Mouse (Mus musculus): ENCODE measurements around the gene Adam17.
A peak's percentile ranks its signal among the peaks of the same experiment; 100 is the strongest.

Adam17 gene

DNA sequence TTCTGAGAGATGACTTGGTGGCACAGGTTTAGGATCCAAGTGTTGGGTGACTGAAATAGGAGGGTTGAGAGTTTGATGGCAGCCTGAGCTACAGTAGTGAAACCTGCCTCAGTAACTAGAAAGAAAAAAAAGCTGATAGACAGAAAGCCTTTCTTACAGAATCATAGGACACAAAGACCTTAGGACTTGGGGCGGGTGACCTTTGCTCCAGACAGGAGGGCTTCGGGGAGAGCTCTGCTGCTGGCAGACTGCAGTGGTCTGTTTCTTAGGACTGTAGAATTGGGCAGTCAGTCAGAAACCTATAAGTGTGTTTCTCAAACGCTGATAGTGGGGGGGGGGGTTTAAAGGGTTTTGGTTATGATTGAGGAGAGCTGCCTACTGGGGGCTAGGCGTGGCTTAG is 67.7 kb downstream of the Adam17 start:
- no peak for DNase-seq

DNA sequence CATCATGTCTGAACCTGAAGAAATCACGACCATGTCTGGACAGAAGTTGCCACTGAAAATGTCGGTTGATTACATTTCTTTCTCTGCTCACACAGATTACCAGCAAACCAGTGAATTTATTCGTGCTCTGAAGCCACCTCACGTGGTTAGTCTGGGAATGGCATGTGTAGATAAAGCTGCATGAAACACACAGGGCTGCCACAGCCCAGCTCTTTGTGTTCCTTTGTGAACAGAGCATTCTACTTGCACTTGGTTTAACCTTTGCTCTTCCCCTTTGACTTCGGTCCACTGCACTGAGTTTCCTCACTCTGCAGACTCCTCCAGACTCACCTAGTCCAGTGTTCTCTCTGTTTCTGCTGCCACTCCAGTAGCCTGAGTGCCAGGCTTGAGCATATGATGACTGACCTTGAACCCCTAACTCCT is 71.1 kb downstream of the Adam17 start:
- DNase-seq: no peak

DNA sequence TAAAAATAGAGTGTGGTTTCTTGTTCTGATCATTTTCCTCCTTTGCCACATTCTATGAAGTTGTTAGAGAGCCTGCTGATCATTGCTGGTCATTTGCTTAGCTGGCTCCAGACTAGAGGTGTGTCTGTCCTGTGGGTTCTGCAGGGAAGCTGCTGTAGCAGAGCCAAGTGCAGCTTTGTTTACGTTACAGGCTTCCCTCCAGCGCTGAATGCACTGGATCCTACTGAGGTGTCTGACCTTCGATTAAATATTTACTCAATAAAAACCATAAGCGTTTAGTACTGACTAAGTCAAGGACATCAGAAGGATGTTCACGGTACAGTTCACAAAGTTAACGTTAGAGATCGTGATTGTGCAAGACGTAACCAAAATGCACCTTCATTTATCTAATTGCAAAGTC is 71.5 kb downstream of the Adam17 start:
- DNase-seq: no peak

DNA sequence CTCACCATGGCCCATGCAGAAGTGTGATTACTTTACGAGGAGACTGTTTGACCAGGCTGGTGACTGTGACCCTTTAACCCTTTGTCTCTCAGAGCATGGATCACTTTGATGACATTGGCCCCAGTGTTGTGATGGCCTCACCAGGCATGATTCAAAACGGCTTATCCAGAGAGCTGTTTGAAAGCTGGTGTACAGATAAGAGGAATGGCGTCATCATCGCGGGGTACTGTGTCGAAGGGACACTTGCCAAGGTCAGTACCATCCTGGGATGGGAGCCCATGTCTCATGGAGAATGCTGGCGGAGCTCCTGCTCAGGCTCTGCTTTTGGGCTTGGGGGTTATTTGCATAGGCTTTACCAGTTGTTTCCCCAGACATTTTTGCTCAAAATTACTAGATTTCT is 72.1 kb downstream of the Adam17 start:
- no peak for DNase-seq

DNA sequence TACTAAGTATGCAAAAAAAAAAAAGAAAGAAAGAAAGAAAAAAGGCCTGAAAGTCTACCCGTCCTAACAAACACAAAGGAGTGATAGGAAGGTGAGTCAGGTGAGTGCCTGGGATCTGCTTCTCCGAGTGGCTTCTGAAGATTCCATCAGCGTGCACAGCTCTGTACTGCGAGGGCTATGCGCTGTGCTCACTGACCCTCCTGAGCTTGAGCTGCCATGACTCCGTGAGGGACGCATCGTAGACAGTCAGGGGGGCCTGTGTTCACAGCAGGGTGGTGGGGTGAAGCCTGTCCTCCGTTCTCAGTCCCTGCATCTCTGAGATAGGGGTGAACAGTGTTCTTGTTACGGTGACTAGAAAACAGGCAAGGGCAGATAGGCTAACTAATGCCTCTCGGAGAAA is 74.6 kb downstream of the Adam17 start:
- no peak for DNase-seq

DNA sequence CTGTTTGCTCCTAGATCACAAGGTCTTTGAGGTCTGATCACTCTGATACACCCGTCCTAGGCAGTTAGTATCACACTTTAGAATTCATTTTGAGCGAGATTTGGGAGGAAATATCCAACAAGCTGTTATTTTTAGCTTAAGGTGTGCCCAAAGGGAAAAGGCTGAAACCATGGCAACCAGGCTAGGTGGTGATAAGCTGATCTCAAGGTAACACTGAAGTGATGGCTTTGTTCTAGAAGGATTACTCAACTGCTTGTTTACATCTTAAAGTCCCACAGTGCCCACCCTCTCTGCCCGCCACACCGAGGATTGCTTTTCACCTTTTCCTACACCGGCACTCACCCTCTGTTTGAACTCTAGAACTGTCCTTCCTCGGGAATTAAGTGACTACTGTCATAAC is 83.8 kb downstream of the Adam17 start:
- DNase-seq: no peak

DNA sequence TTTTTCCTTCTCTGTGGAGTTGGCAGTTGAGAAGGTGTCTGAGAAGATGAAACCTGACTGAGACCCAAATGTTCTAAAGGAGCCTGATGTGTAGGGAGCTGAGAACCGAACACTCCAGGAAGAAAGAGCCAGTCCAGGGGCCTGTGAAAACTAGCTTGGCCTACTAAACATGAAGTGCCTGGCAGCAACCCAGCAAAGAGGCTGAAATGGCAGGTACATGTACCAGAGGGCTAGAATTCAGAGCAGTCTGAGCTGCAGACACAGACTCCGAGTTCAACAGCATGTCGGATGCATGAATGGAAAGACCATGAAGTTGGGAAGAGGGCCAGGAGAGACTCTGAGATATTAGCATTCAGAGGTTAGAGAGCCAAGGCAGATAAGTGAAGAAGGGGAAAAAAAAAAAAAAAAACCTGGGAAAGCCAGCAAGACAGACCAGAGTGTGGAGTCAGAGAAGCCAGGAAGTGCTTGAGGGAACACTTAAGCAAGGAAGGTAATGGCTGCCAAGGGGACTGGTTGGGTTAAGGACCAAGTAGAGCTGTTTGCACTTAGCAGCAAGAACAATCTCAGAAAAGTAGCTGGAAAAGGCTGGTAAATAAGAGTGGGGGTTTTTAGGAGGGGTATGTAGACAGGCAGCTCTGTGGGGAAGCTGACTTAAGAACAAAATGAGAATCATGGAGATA is 84.6 kb downstream of the Adam17 start:
- DNase-seq: no peak

DNA sequence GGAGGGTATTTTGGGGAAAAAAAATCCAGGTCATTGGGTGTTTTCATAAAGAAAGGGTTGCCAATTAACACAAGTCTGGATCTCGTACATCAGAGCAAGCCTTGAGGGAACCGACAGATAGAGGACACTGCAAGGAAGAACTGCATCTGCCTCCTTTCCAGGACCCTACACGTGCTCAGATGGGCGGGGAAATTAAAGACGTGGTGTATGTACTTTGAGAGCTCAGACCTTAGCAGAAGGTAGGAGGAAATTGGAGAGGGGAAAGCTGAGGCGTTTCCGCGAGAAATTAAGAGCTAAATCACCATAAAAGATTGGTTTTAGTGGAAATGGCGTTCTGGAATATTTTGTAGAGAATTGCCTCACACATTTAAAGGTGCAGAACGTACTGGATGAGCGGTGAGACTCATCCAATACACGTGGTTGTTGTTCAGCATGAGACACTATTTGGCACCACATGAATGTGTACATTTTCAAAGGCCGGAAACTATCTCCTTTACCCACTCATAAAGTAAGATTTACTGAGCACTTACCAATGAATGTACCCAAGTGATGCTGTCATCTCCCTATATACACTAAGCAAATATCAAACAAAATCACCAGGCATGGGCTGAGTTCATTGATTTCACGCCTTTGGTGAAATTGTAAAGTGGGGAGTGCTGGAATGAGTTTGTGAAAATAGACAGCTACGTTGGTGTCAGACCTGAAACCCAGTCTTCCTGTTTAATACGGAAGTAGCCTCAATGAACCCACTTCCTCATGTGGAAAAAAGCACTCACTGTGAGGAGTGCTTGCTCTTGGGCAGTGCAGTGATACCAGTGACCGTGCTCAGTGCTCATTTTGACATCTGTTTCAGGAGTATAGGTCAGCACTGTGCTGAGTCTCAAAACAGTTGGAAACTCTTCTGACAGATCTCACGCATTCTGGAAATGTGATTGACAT is 86.5 kb downstream of the Adam17 start:
- peak; percentile 58 for DNase-seq

DNA sequence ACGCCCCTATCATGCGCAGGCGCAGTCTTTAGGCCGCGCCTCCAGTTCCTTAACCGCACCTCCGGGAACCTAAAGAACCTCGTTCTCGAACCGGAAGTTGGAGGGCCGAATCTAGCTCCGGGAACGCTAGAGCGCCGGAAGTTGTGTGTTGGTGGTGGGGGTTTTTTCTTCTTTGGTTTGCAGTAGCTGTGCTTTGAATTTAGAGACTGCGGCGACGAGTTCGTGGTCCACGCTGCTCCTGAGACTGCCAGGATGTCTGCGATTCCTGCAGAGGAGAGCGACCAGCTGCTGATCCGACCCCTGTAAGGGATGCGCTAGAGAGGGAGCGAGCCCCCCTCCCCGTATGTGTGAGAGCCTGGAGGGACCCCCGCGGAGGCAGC is 87.2 kb downstream of the Adam17 start, which contains the start of gene Itgb1bp1:
Itgb1bp1 (minus strand) TSS at position 42 of the 380 bp plus-strand sequence.
- DNase-seq: peak; percentile 99

DNA sequence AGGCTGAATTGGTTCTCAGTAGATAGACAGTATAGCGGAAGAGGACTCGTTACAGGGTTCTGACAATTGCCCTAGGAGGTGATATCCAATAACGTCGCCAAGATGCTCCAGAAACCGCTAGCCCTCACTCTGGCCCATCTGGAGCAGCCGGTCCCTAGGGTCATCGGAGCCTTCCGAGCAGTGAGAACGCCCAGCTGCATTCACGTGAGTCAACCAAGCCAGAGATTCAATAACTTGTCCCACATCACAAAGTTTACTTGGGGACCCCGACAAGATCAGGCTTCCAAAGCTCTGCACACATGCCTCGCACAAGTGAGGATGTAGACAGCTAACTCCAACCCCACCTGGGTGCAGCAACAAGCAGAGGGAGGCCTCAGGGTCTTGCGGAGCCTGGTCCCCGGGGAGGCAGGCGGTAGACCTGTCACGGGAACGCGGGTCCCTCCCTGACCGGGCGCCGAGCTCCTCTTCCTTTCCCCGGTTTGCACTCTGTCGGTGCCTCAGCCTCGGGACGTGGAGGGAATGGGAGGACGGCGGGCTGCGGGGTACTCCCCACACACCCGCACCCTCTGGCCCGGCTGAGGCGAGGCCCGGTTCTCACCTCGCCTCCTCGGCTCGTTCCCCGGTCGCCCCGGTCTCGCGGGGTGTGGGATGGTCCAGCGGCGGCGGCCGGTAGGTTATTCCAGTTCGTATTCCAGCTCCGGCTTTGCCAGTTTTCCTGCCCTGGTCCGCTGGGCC is 87.8 kb downstream of the Adam17 start:
- no peak for DNase-seq

DNA sequence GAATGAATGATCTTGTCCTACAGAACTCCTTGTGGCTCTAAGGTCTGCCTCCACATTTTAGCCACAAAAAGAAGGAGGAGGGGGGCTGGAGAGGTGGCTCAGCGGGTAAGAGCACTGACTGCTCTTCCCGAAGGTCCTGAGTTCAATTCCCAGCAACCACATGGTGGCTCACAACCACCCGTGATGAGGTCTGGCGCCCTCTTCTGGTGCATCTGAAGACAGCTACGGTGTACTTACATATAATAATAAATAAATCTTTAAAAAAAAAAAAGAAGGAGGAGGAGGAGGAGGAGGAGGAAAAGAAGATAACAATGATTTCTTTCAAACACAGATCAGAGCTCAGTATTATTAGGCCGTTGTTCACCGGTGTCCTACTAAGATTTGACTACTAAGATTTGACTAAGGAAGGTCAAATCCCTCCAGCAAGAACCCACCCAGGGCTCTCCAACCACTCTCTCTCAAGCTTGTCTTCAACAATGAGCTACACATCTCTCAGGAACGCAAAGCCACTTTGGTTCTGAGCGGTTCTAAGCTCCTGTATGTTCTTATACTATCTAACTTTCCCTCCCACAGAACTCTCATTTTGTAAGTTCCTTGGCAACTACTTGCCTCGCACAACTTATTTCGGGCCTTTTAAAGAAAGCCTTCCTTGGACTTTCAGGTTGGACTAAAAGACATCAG is 88.5 kb downstream of the Adam17 start, which contains the start of gene Cpsf3:
Cpsf3 (plus strand) TSS at position 631 of the 681 bp plus-strand sequence.
- DNase-seq: no peak

DNA sequence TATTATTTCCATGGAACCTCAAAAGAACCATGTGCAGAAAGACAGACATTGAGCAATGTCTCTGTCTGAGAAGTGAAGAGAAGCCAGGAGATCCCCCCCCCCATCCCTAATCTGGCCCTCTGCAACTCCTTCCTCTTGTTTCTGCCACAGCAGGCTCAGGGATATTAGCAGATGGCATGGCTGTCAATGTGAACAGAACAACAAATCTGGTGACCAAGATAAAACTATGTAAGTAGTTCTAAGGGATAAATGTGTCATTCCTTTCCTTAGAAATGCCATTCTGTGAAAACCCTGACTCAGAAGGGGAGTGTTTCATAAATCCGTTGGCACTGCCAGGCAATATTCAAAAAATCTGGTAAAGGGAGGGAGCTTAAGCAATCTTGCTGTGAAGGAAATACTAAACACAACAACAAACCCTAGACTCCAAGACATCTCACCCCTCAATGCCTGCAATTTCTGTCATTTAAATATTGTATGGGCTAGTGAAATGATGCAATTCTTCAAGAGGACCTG is 96.0 kb downstream of the Adam17 start:
- DNase-seq: no peak

DNA sequence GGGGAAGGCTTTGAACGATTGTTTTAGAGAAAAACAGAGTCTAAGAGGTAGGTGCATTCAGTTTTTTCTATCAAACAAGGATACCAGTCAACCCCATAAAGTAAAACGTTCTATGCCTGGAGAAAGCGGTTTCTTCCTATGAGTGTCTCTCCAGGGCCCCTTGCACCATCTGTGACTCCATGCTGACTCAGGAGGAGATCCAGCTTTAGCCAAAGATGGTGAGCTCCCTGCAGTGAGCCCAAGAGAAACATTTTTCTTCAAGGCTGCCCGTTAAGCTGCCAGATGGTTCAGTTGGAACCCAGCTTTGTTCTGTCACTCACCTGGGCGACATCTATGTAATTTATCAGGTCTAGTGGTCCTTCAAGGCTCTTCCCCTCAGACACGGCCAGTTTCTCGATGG is 99.0 kb downstream of the Adam17 start:
- DNase-seq: peak; percentile 84
